Mouse (Mus musculus): ENCODE data around the gene St7. TPM values are rescaled to one million over a fixed set of nuclear protein-coding genes. Genes with fewer than 3 reads are reported as not detected.
A peak's percentile ranks its signal among the peaks of the same experiment; 100 is the strongest.

Gene St7
- polyA plus RNA-seq, 1 experiment from 2014 or later: 31.6 TPM

- H3K4me2 ChIP-seq (ENCODE audit: low read length): no peak overlapping the region
- H3K27me3 ChIP-seq (ENCODE audit: control insufficient read depth, insufficient read depth, low read length): no peaks in the 10 kb centered on the region
- ATAC-seq (ENCODE audit: insufficient number of reproducible peaks, insufficient read depth, low FRiP score, low read depth): no peak
- H3K9ac ChIP-seq (ENCODE audit: low read length): no peak overlapping the region
- H3K4me1 ChIP-seq (ENCODE audit: control insufficient read depth in 2 of 2, insufficient read depth in 2 of 2, low read length in 2 of 2): peaks cover 4 to 10% of the 10 kb centered on the region in 2 experiments
- no peak overlapping the region for H3K27ac ChIP-seq (replicated peaks in 1 of 2; ENCODE audit: control insufficient read depth in 1 of 2, insufficient read depth in 1 of 2, low read depth in 2 of 2, low read length in 2 of 2)
- peaks cover 28% of the 10 kb centered on the region for H3K36me3 ChIP-seq (ENCODE audit: control insufficient read depth, insufficient read depth, low read length)
- WGBS: 85% methylated on average over 7 of the region's 7 CpGs
- H3K4me3 ChIP-seq (ENCODE audit: control insufficient read depth in 1 of 2, insufficient read depth in 1 of 2, low read depth in 1 of 2, low read length in 2 of 2): no peak overlapping the region
- H3K9me3 ChIP-seq (ENCODE audit: control insufficient read depth, low read length): no peaks in the 10 kb centered on the region
These were observed 239.1 kb downstream of the St7 start for GRCm38 (mm10) chr6:17931835-17932234.

- H3K9me3 ChIP-seq (ENCODE audit: control insufficient read depth, low read length): no peaks in the 10 kb centered on the region
These were observed 240.1 kb downstream of the St7 start for GRCm38 (mm10) chr6:17932806-17933205.

GRCm38 (mm10) chr6:17938631-17939346 lies 246.1 kb downstream of the St7 start:
- no peak for ATAC-seq (ENCODE audit: insufficient number of reproducible peaks, insufficient read depth, low FRiP score, low read depth)
- Histone ChIP-seq H3K27ac (replicated peaks in 1 of 2; ENCODE audit: control insufficient read depth in 1 of 2, insufficient read depth in 1 of 2, low read depth in 2 of 2, low read length in 2 of 2) (no peak overlapping the region), H3K9me3 (ENCODE audit: control insufficient read depth, low read length) (no peaks in the 10 kb centered on the region), H3K4me3 (ENCODE audit: control insufficient read depth in 1 of 2, insufficient read depth in 1 of 2, low read depth in 1 of 2, low read length in 2 of 2) (no peak overlapping the region), H3K4me2 (ENCODE audit: low read length) (no peak overlapping the region), H3K4me1 (ENCODE audit: control insufficient read depth in 2 of 2, insufficient read depth in 2 of 2, low read length in 2 of 2) (peaks cover 11 to 21% of the 10 kb centered on the region in 2 experiments), H3K9ac (ENCODE audit: low read length) (no peak overlapping the region), H3K27me3 (ENCODE audit: control insufficient read depth, insufficient read depth, low read length) (no peaks in the 10 kb centered on the region), H3K36me3 (ENCODE audit: control insufficient read depth, insufficient read depth, low read length) (peaks cover 35% of the 10 kb centered on the region)
- 47% methylated on average over 11 of the region's 11 CpGs for WGBS

More at GRCm38 (mm10) chr6:17932806-17933205, 240.1 kb downstream of the St7 start:
- 45% methylated on average over 8 of the region's 8 CpGs for WGBS
- H3K9ac ChIP-seq (ENCODE audit: low read length): no peak overlapping the region
- H3K27ac ChIP-seq (replicated peaks in 1 of 2; ENCODE audit: control insufficient read depth in 1 of 2, insufficient read depth in 1 of 2, low read depth in 2 of 2, low read length in 2 of 2): no peak overlapping the region
- H3K4me3 ChIP-seq (ENCODE audit: control insufficient read depth in 1 of 2, insufficient read depth in 1 of 2, low read depth in 1 of 2, low read length in 2 of 2): no peak overlapping the region
- ATAC-seq (ENCODE audit: insufficient number of reproducible peaks, insufficient read depth, low FRiP score, low read depth): no peak
- H3K27me3 ChIP-seq (ENCODE audit: control insufficient read depth, insufficient read depth, low read length): no peaks in the 10 kb centered on the region
- H3K4me1 ChIP-seq (ENCODE audit: control insufficient read depth in 2 of 2, insufficient read depth in 2 of 2, low read length in 2 of 2): peaks cover 4 to 10% of the 10 kb centered on the region in 2 experiments
- H3K36me3 ChIP-seq (ENCODE audit: control insufficient read depth, insufficient read depth, low read length): peaks cover 28% of the 10 kb centered on the region
- no peak overlapping the region for H3K4me2 ChIP-seq (ENCODE audit: low read length)

GRCm38 (mm10) chr6:17941916-17942315 lies 249.2 kb downstream of the St7 start:
- no peak overlapping the region for H3K9ac ChIP-seq (ENCODE audit: low read length)
- no peaks in the 10 kb centered on the region for H3K9me3 ChIP-seq (ENCODE audit: control insufficient read depth, low read length)
- ATAC-seq (ENCODE audit: insufficient number of reproducible peaks, insufficient read depth, low FRiP score, low read depth): no peak
- no peak overlapping the region for H3K4me2 ChIP-seq (ENCODE audit: low read length)
- H3K27me3 ChIP-seq (ENCODE audit: control insufficient read depth, insufficient read depth, low read length): no peaks in the 10 kb centered on the region
- no peak overlapping the region for H3K27ac ChIP-seq (replicated peaks in 1 of 2; ENCODE audit: control insufficient read depth in 1 of 2, insufficient read depth in 1 of 2, low read depth in 2 of 2, low read length in 2 of 2)
- H3K4me3 ChIP-seq (ENCODE audit: control insufficient read depth in 1 of 2, insufficient read depth in 1 of 2, low read depth in 1 of 2, low read length in 2 of 2): no peak overlapping the region
- WGBS: 9% methylated on average over 2 of the region's 2 CpGs
- peaks cover 16% of the 10 kb centered on the region for H3K36me3 ChIP-seq (ENCODE audit: control insufficient read depth, insufficient read depth, low read length)
- H3K4me1 ChIP-seq (ENCODE audit: control insufficient read depth in 2 of 2, insufficient read depth in 2 of 2, low read length in 2 of 2): peaks cover 11 to 35% of the 10 kb centered on the region in 2 experiments

GRCm38 (mm10) chr6:17942344-17942743 lies 249.6 kb downstream of the St7 start:
- no peak overlapping the region for H3K4me3 ChIP-seq (ENCODE audit: control insufficient read depth in 1 of 2, insufficient read depth in 1 of 2, low read depth in 1 of 2, low read length in 2 of 2)
- peaks cover 11 to 35% of the 10 kb centered on the region in 2 experiments for H3K4me1 ChIP-seq (ENCODE audit: control insufficient read depth in 2 of 2, insufficient read depth in 2 of 2, low read length in 2 of 2)
- H3K9ac ChIP-seq (ENCODE audit: low read length): no peak overlapping the region
- no peak for ATAC-seq (ENCODE audit: insufficient number of reproducible peaks, insufficient read depth, low FRiP score, low read depth)
- no peaks in the 10 kb centered on the region for H3K9me3 ChIP-seq (ENCODE audit: control insufficient read depth, low read length)
- H3K36me3 ChIP-seq (ENCODE audit: control insufficient read depth, insufficient read depth, low read length): peaks cover 16% of the 10 kb centered on the region
- WGBS: 15% methylated on average over 7 of the region's 7 CpGs
- H3K27ac ChIP-seq (replicated peaks in 1 of 2; ENCODE audit: control insufficient read depth in 1 of 2, insufficient read depth in 1 of 2, low read depth in 2 of 2, low read length in 2 of 2): no peak overlapping the region
- H3K4me2 ChIP-seq (ENCODE audit: low read length): no peak overlapping the region
- no peaks in the 10 kb centered on the region for H3K27me3 ChIP-seq (ENCODE audit: control insufficient read depth, insufficient read depth, low read length)

GRCm38 (mm10) chr6:17943877-17944617 lies 251.3 kb downstream of the St7 start:
- no peaks in the 10 kb centered on the region for H3K27me3 ChIP-seq (ENCODE audit: control insufficient read depth, insufficient read depth, low read length)
- peak; percentile 38; the same call in 1 of the 2 replicates for ATAC-seq (ENCODE audit: insufficient number of reproducible peaks, insufficient read depth, low FRiP score, low read depth)
- H3K36me3 ChIP-seq (ENCODE audit: control insufficient read depth, insufficient read depth, low read length): peaks cover 14% of the 10 kb centered on the region
- 45% methylated on average over 9 of the region's 9 CpGs for WGBS
- H3K4me2 ChIP-seq (ENCODE audit: low read length): no peak overlapping the region
- H3K4me1 ChIP-seq (ENCODE audit: control insufficient read depth in 2 of 2, insufficient read depth in 2 of 2, low read length in 2 of 2): peaks cover 7 to 28% of the 10 kb centered on the region in 2 experiments
- H3K27ac ChIP-seq (replicated peaks in 1 of 2; ENCODE audit: control insufficient read depth in 1 of 2, insufficient read depth in 1 of 2, low read depth in 2 of 2, low read length in 2 of 2): no peak overlapping the region
- no peaks in the 10 kb centered on the region for H3K9me3 ChIP-seq (ENCODE audit: control insufficient read depth, low read length)
- no peak overlapping the region for H3K4me3 ChIP-seq (ENCODE audit: control insufficient read depth in 1 of 2, insufficient read depth in 1 of 2, low read depth in 1 of 2, low read length in 2 of 2)
- H3K9ac ChIP-seq (ENCODE audit: low read length): no peak overlapping the region

GRCm38 (mm10) chr6:17946456-17946855 lies 253.7 kb downstream of the St7 start:
- Histone ChIP-seq H3K4me1 (ENCODE audit: control insufficient read depth in 2 of 2, insufficient read depth in 2 of 2, low read length in 2 of 2) (peaks cover 7 to 28% of the 10 kb centered on the region in 2 experiments), H3K4me3 (ENCODE audit: control insufficient read depth in 1 of 2, insufficient read depth in 1 of 2, low read depth in 1 of 2, low read length in 2 of 2) (no peak overlapping the region), H3K27ac (replicated peaks in 1 of 2; ENCODE audit: control insufficient read depth in 1 of 2, insufficient read depth in 1 of 2, low read depth in 2 of 2, low read length in 2 of 2) (no peak overlapping the region), H3K27me3 (ENCODE audit: control insufficient read depth, insufficient read depth, low read length) (no peaks in the 10 kb centered on the region), H3K9me3 (ENCODE audit: control insufficient read depth, low read length) (no peaks in the 10 kb centered on the region), H3K4me2 (ENCODE audit: low read length) (no peak overlapping the region), H3K36me3 (ENCODE audit: control insufficient read depth, insufficient read depth, low read length) (peaks cover 11% of the 10 kb centered on the region), H3K9ac (ENCODE audit: low read length) (no peak overlapping the region)
- ATAC-seq (ENCODE audit: insufficient number of reproducible peaks, insufficient read depth, low FRiP score, low read depth): no peak
- WGBS: 34% methylated on average over 5 of the region's 5 CpGs
